Mouse (Mus musculus): ENCODE results near the gene Scn2b. TPM values are rescaled to one million over a fixed set of nuclear protein-coding genes. Genes with fewer than 3 reads are reported as not detected.

Gene Scn2b
- polyA plus RNA-seq, 1 experiment from 2014 or later, result 0.06 TPM

GRCm38 (mm10) chr9:45103211-45103979 lies 14.2 kb upstream of the Scn2b start:
- no peak overlapping the region for H3K4me3 ChIP-seq (ENCODE audit: inconsistent target)
- WGBS (ENCODE audit: missing documents), result 91% methylated on average over 11 of the region's 11 CpGs

DNA sequence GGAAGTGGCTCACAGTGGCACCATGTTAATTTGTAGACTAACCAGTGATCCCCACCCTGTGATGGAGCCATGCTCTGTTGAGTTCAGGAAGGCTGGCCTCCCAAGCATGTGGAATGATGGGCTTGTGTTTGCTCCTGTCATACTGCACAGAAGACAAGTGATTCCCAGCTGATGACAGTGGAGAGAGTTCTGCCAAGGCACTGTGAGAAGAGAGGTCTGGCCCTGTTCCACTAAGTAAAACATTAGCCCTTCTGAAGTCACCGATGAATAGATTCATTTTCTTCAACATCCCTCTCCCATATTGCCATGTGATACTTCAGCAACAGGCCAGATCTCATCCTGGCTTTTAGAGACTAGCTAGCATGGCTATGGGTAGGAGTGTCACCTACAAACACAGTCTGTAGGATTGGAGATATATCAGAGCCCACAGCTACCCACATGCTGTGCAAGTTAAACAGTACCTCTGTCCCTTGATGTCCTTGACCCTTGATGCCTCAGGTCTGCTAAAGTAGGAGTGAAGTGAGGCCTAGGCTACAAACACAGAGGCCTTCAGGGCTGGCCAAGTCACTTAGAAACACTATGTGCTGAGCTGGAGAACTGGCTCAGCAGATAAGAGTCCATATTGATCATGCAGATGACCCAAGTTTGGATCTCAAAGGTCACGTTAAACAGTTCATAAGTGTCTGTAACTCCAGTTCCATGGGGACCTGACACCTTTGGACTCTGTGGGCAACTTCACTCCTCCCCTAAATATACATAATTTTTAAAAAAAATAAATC lies 11.8 kb upstream of the Scn2b start:
- H3K27ac ChIP-seq, result no peak overlapping the region
- no peaks in the 10 kb centered on the region for H3K36me3 ChIP-seq (ENCODE audit: inconsistent target)
- H3K79me2 ChIP-seq (ENCODE audit: inconsistent target), result no peaks in the 10 kb centered on the region
- 89% methylated on average over 2 of the region's 2 CpGs for WGBS (ENCODE audit: missing documents)
- H3K4me3 ChIP-seq (ENCODE audit: inconsistent target), result no peak overlapping the region

More at GRCm38 (mm10) chr9:45103211-45103979, 14.2 kb upstream of the Scn2b start:
- Histone ChIP-seq H3K36me3 (ENCODE audit: inconsistent target) (no peaks in the 10 kb centered on the region), H3K79me2 (ENCODE audit: inconsistent target) (no peaks in the 10 kb centered on the region), H3K27ac (no peak overlapping the region)

GRCm38 (mm10) chr9:45115706-45116105 lies 1.9 kb upstream of the Scn2b start:
- H3K4me3 ChIP-seq (ENCODE audit: inconsistent target), result no peak overlapping the region
- H3K27ac ChIP-seq, result no peak overlapping the region
- no peaks in the 10 kb centered on the region for H3K79me2 ChIP-seq (ENCODE audit: inconsistent target)
- 57% methylated on average over 14 of the region's 14 CpGs for WGBS (ENCODE audit: missing documents)
- no peaks in the 10 kb centered on the region for H3K36me3 ChIP-seq (ENCODE audit: inconsistent target)

- 6% methylated on average over 8 of the region's 9 CpGs for WGBS (ENCODE audit: missing documents)
- no peak overlapping the region for H3K4me3 ChIP-seq (ENCODE audit: inconsistent target)
- no peaks in the 10 kb centered on the region for H3K79me2 ChIP-seq (ENCODE audit: inconsistent target)
- H3K27ac ChIP-seq, result no peak overlapping the region
- no peaks in the 10 kb centered on the region for H3K36me3 ChIP-seq (ENCODE audit: inconsistent target)
Observed at GRCm38 (mm10) chr9:45116819-45117218, 763 bp upstream of the Scn2b start.

DNA sequence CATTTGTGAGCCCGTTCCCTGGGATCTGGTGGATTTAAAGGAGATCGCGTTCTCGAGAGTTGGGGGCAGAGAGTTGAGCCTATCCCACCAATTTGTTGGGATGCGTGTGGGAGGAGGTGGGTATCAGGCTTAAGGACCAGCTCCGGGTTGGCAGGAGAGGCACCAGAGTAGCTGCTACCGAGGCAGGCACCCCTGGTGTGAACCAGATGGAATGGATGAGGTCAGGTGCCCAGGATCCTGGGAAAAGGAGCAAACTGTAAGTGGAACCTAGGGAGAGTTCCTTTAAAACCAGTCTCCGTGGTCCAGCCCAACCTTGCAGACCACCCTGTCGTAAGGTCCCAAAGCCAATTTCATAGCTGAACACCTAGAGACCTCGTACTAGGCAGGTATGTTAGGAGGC lies 970 bp downstream of the Scn2b start:
- H3K79me2 ChIP-seq (ENCODE audit: inconsistent target), result no peaks in the 10 kb centered on the region
- WGBS (ENCODE audit: missing documents), result 53% methylated on average over 10 of the region's 10 CpGs
- no peaks in the 10 kb centered on the region for H3K36me3 ChIP-seq (ENCODE audit: inconsistent target)
- H3K4me3 ChIP-seq (ENCODE audit: inconsistent target), result no peak overlapping the region
- no peak overlapping the region for H3K27ac ChIP-seq

DNA sequence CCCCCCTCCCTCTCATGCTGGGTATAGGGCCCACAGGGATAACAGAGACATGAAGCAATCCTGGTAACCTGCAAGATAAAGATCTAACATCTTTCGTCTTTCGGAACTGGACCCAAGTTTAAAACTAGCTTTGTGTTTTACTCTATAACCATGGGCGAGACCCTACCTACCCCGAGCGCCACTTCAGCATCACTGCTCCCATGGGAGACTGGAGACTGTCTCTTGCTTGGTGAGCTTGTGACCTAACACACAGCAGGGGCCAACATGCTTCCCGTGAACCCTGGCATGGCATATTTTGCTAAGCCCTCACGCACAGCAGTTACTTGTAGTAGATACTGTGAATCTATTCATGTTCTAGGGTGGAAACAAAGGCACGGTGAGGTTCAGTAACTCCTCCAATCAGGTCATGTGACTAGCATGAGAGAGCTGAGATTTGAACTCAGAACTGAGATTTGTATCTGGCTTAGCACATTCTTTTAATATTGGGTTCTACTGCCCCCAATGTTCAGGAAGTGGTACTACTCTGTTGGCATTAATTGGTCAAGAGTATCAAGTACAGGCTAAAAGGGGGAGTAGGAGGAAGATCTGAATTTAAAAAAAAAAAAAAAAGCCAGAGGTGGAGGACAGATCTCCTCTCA lies 1.9 kb downstream of the Scn2b start:
- H3K27ac ChIP-seq, result no peak overlapping the region
- no peak overlapping the region for H3K4me3 ChIP-seq (ENCODE audit: inconsistent target)
- H3K36me3 ChIP-seq (ENCODE audit: inconsistent target), result no peaks in the 10 kb centered on the region
- 89% methylated on average over 8 of the region's 8 CpGs for WGBS (ENCODE audit: missing documents)
- H3K79me2 ChIP-seq (ENCODE audit: inconsistent target), result no peaks in the 10 kb centered on the region

- 88% methylated on average over 14 of the region's 14 CpGs for WGBS (ENCODE audit: missing documents)
- Histone ChIP-seq H3K79me2 (ENCODE audit: inconsistent target) (no peaks in the 10 kb centered on the region), H3K36me3 (ENCODE audit: inconsistent target) (no peaks in the 10 kb centered on the region), H3K27ac (no peak overlapping the region), H3K4me3 (ENCODE audit: inconsistent target) (no peak overlapping the region)
Observed at GRCm38 (mm10) chr9:45119954-45120530, 2.5 kb downstream of the Scn2b start.

- no peaks in the 10 kb centered on the region for H3K36me3 ChIP-seq (ENCODE audit: inconsistent target)
- no peaks in the 10 kb centered on the region for H3K79me2 ChIP-seq (ENCODE audit: inconsistent target)
- H3K27ac ChIP-seq, result no peak overlapping the region
- H3K4me3 ChIP-seq (ENCODE audit: inconsistent target), result no peak overlapping the region
- WGBS (ENCODE audit: missing documents), result 84% methylated on average over 6 of the region's 6 CpGs
Observed at GRCm38 (mm10) chr9:45120567-45120966, 3.0 kb downstream of the Scn2b start.

DNA sequence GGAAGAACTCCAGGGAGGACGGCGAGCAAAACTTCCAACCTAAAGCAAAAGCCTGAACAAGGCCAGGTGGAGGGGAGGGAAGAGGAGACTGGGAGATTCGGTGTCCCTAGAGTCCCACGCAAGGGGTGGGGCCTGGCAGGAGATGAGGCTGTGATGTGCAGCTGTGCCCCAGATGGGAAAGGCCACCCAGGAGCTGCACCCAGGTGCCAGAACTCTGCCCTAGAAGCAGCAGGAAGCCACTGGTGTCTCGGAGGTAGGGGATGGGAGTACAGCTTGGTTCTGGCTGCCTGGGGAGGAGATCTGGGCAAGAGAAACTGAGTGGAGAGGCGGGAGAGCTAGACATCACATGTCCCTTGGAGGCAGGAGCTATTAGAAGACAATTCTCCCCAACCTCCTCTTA lies 3.4 kb downstream of the Scn2b start:
- 73% methylated on average over 6 of the region's 6 CpGs for WGBS (ENCODE audit: missing documents)
- H3K27ac ChIP-seq, result no peak overlapping the region
- H3K4me3 ChIP-seq (ENCODE audit: inconsistent target), result no peak overlapping the region
- H3K36me3 ChIP-seq (ENCODE audit: inconsistent target), result no peaks in the 10 kb centered on the region
- H3K79me2 ChIP-seq (ENCODE audit: inconsistent target), result no peaks in the 10 kb centered on the region

DNA sequence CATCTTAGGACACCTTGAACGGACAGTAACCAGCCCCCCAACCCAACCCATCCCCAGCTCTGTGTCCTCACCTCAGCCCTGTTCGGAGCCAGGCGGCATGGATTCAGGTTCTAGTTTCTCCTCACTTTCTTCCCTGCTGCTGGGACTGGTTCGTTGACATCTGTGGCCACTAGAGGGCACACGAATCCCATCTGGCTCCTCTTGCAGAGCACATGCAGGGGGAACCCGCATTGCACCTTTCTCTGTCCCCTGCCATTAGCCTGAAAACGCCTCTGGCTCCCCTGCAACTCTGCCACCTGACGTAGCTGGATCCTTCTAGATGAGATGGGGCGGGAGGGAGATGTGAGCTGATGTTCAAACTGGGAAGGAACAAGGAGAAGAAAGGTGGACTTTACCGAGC lies 4.2 kb downstream of the Scn2b start:
- no peak overlapping the region for H3K4me3 ChIP-seq (ENCODE audit: inconsistent target)
- 2% methylated on average over 10 of the region's 10 CpGs for WGBS (ENCODE audit: missing documents)
- H3K79me2 ChIP-seq (ENCODE audit: inconsistent target), result no peaks in the 10 kb centered on the region
- H3K36me3 ChIP-seq (ENCODE audit: inconsistent target), result no peaks in the 10 kb centered on the region
- H3K27ac ChIP-seq, result no peak overlapping the region

DNA sequence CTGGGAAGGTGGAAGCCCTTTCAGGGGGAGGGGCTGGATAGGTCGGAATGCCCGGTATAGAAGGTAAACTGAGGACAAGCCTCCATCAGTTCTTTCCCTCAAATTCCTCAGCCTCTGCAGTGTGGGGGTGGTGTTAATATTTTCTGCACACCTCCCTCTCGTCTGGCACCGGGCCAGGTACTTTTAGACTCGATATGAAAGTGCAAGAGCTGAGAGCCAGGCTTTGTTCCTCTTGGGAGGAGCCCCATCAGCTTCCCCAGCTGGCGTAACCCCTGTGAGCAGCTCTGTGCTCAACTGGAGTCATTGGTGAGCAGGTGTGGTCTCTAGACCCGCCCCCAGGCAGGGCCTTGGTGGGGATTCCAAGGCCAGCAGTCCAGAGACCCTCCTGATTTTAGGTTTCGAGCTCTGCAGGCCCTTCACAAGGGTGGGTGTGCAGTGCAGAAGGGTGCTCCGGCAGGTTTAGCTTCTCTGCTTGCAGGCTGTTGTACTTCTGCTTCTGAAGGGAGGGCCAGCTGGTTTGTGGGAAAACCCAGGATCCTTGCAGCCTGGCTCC lies 4.7 kb downstream of the Scn2b start:
- Histone ChIP-seq H3K4me3 (ENCODE audit: inconsistent target) (no peak overlapping the region), H3K36me3 (ENCODE audit: inconsistent target) (no peaks in the 10 kb centered on the region), H3K79me2 (ENCODE audit: inconsistent target) (no peaks in the 10 kb centered on the region), H3K27ac (no peak overlapping the region)
- WGBS (ENCODE audit: missing documents), result 13% methylated on average over 9 of the region's 9 CpGs

DNA sequence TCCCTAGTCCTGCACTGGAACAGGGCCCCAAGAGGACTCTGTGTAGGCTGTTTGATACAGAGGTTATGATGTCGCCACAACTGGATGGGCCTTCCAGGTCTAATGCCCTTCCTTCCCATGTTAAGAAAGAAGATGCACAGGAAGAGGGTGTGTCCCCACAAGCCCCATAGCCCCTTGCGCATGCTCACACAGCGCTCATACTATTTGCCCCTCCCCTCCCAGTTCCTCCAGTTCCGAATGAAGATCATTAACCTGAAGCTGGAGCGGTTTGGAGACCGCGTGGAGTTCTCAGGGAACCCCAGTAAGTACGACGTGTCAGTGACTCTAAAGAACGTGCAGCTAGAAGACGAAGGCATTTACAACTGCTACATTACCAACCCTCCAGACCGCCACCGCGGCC lies 7.6 kb downstream of the Scn2b start:
- H3K4me3 ChIP-seq (ENCODE audit: inconsistent target), result no peak overlapping the region
- no peaks in the 10 kb centered on the region for H3K79me2 ChIP-seq (ENCODE audit: inconsistent target)
- no peak overlapping the region for H3K27ac ChIP-seq
- 82% methylated on average over 14 of the region's 14 CpGs for WGBS (ENCODE audit: missing documents)
- H3K36me3 ChIP-seq (ENCODE audit: inconsistent target), result no peaks in the 10 kb centered on the region

DNA sequence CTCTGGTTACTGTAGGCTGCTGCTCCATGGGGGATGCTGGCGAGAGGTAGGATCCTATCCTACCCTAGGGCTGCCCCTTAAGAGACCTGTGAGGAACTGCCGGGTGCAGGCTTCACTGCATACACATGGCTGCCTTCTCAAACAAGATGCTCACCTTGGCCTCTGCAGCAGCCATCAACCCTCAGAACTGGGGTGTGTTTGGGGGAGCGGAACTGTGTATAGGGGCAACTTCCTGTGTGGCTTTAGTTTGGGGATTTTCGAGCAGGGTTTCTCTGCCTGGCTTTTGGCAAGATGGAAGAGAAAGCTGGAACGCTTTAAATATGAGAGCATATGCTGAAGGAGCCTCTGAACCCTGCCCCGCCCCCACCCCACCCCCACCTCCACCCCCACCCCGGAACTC lies 9.4 kb downstream of the Scn2b start:
- WGBS (ENCODE audit: missing documents), result 23% methylated on average over 6 of the region's 7 CpGs
- no peak overlapping the region for H3K4me3 ChIP-seq (ENCODE audit: inconsistent target)
- H3K79me2 ChIP-seq (ENCODE audit: inconsistent target), result no peaks in the 10 kb centered on the region
- no peak overlapping the region for H3K27ac ChIP-seq
- H3K36me3 ChIP-seq (ENCODE audit: inconsistent target), result no peaks in the 10 kb centered on the region

DNA sequence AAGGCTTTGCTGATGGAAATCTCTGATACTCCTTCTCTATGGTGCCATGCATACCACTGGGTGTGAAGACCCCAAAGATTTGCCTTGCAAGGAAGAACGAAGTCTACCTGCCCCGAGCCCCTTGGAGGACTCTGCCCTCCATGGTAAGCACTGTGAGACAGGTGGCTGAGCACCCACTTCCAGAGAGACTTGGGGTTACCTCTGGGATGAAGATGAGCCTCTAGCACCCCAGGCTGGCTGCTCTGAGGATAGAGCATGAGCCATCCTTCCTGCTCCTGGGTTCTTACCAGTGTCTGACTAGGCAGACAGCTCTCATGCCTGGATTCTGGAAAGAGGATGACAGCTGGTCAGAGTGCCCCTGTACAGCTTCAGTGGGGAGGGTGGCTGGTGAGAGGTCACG lies 12.5 kb downstream of the Scn2b start:
- Histone ChIP-seq H3K79me2 (ENCODE audit: inconsistent target) (no peaks in the 10 kb centered on the region), H3K4me3 (ENCODE audit: inconsistent target) (no peak overlapping the region), H3K27ac (no peak overlapping the region), H3K36me3 (ENCODE audit: inconsistent target) (no peaks in the 10 kb centered on the region)
- WGBS (ENCODE audit: missing documents), result 97% methylated on average over 3 of the region's 3 CpGs
